Mouse (Mus musculus) MEL (cell line): ENCODE measurements around the gene Adgre5. TPM values are rescaled to one million over a fixed set of nuclear protein-coding genes. Genes with fewer than 3 reads are reported as not detected.

ENCODE experiments used
- DNase-seq: peaks from one replicate; pipeline ENCODE4 v3.0.0; 2011; ENCODE audit warnings: low read depth, low spot score
- H3K27ac ChIP-seq: 2 replicates; pipeline ENCODE4 v1.5.1; 2012; ENCODE audit warnings: low read depth, mild to moderate bottlenecking, control low read depth, low read length, moderate library complexity; ENCODE audit not compliant: control insufficient read depth
- H3K27me3 ChIP-seq, 2 experiments: fragments of 150-350 bp in 1 of 2; sonication (generic) in 1 of 2; 2 replicates each; pipeline ENCODE4 v1.6.1; 2012; ENCODE audit warnings: low read length in 2 of 2, mild to moderate bottlenecking in 2 of 2, improper control_type of control experiment in 1 of 2, moderate library complexity in 1 of 2; ENCODE audit not compliant: insufficient read depth in 2 of 2, control insufficient read depth in 1 of 2
- H3K36me3 ChIP-seq, 2 experiments: 2 replicates each; pipeline ENCODE4 v1.6.1; 2012 to 2014; ENCODE audit warnings: low read length in 2 of 2, improper control_type of control experiment in 1 of 2, inconsistent platforms in 1 of 2, mild to moderate bottlenecking in 1 of 2; ENCODE audit not compliant: insufficient read depth in 2 of 2, control insufficient read depth in 1 of 2
- H3K4me1 ChIP-seq, 2 experiments: fragments of 150-350 bp in 1 of 2; sonication (generic) in 1 of 2; 2 replicates each; pipeline ENCODE4 v1.6.1; 2012; ENCODE audit warnings: low read length in 2 of 2, improper control_type of control experiment in 1 of 2, mild to moderate bottlenecking in 1 of 2; ENCODE audit not compliant: insufficient read depth in 2 of 2, control insufficient read depth in 1 of 2
- H3K4me3 ChIP-seq, 2 experiments: fragments of 150-350 bp in 1 of 2; sonication (generic) in 1 of 2; 2 replicates each; pipeline ENCODE4 v1.5.1; 2012; ENCODE audit warnings: low read depth in 2 of 2, low read length in 2 of 2, mild to moderate bottlenecking in 2 of 2, moderate library complexity in 2 of 2, control low read depth in 1 of 2, improper control_type of control experiment in 1 of 2; ENCODE audit not compliant: control insufficient read depth in 1 of 2, insufficient read depth in 1 of 2
- H3K79me2 ChIP-seq: 2 replicates; pipeline ENCODE4 v1.6.1; 2012; ENCODE audit warnings: mild to moderate bottlenecking, low read length, moderate library complexity; ENCODE audit not compliant: control insufficient read depth, poor library complexity, insufficient read depth
- H3K9ac ChIP-seq: 2 replicates; pipeline ENCODE4 v1.6.1; 2012; ENCODE audit warnings: low read depth, mild to moderate bottlenecking, control low read depth, low read length, moderate library complexity; ENCODE audit not compliant: control insufficient read depth, poor library complexity, severe bottlenecking
- H3K9me3 ChIP-seq: fragments of 150-350 bp; sonication (generic); replicated peaks from 2 replicates; pipeline ENCODE4 v1.6.1; 2012; ENCODE audit warnings: mild to moderate bottlenecking, low read length, improper control_type of control experiment, moderate library complexity; ENCODE audit not compliant: insufficient read depth
- BHLHE40 ChIP-seq: IDR thresholded peaks from 2 replicates; pipeline ENCODE4 v1.6.1; 2012; ENCODE audit warnings: low read depth, mild to moderate bottlenecking, inconsistent platforms, low read length, improper control_type of control experiment, borderline replicate concordance
- CHD1 ChIP-seq: IDR thresholded peaks from 2 replicates; pipeline ENCODE4 v1.6.1; 2012; ENCODE audit warnings: low read depth, mild to moderate bottlenecking, inconsistent platforms, low read length, improper control_type of control experiment
- CTCF ChIP-seq, 3 experiments: IDR thresholded peaks in 2 of 3; conservative IDR thresholded peaks in 1 of 3; 2 replicates each; pipeline ENCODE4 v1.5.1; 2011 to 2012; ENCODE audit warnings: low read length in 3 of 3, low read depth in 2 of 3, mild to moderate bottlenecking in 2 of 3, improper control_type of control experiment in 1 of 3, inconsistent platforms in 1 of 3, mixed read lengths in 1 of 3, moderate library complexity in 1 of 3; ENCODE audit not compliant: control insufficient read depth in 1 of 3, insufficient read depth in 1 of 3, poor library complexity in 1 of 3, severe bottlenecking in 1 of 3
- E2F4 ChIP-seq: IDR thresholded peaks from 2 replicates; pipeline ENCODE4 v1.6.1; 2011; ENCODE audit warnings: low read depth, low read length, improper control_type of control experiment, borderline replicate concordance
- GABPA ChIP-seq: IDR thresholded peaks from 2 replicates; pipeline ENCODE4 v1.6.1; 2012; ENCODE audit warnings: low read depth, mild to moderate bottlenecking, inconsistent platforms, low read length, improper control_type of control experiment, moderate library complexity
- MAX ChIP-seq: IDR thresholded peaks from 2 replicates; pipeline ENCODE4 v1.6.1; 2011; ENCODE audit warnings: low read length, improper control_type of control experiment
- MAZ ChIP-seq: IDR thresholded peaks from 2 replicates; pipeline ENCODE4 v1.6.1; 2012; ENCODE audit warnings: low read depth, mild to moderate bottlenecking, inconsistent platforms, low read length, improper control_type of control experiment
- MEF2A ChIP-seq: IDR thresholded peaks from 2 replicates; pipeline ENCODE4 v1.6.1; 2014; ENCODE audit warnings: low read depth, mild to moderate bottlenecking, inconsistent platforms, low read length, improper control_type of control experiment; ENCODE audit not compliant: poor library complexity, insufficient replicate concordance, severe bottlenecking; ENCODE audit errors: extremely low read depth
- MYB ChIP-seq: IDR thresholded peaks from 2 replicates; pipeline ENCODE4 v1.6.1; 2011; ENCODE audit warnings: mild to moderate bottlenecking, low read depth, low read length, improper control_type of control experiment
- NELFE ChIP-seq: IDR thresholded peaks from 2 replicates; pipeline ENCODE4 v1.6.1; 2011; ENCODE audit warnings: low read depth, low read length, improper control_type of control experiment
- NRF1 ChIP-seq: IDR thresholded peaks from 2 replicates; pipeline ENCODE4 v1.6.1; 2014; ENCODE audit warnings: low read depth, mild to moderate bottlenecking, inconsistent platforms, low read length, improper control_type of control experiment, moderate library complexity; ENCODE audit not compliant: poor library complexity, insufficient read depth, severe bottlenecking
- POLR2AphosphoS2 ChIP-seq: IDR thresholded peaks from 2 replicates; pipeline ENCODE4 v1.6.1; 2011; ENCODE audit warnings: low read length, improper control_type of control experiment
- RAD21 ChIP-seq: IDR thresholded peaks from 2 replicates; pipeline ENCODE4 v1.6.1; 2011; ENCODE audit warnings: mild to moderate bottlenecking, low read depth, low read length, improper control_type of control experiment
- RCOR1 ChIP-seq: IDR thresholded peaks from 2 replicates; pipeline ENCODE4 v1.6.1; 2012; ENCODE audit warnings: low read depth, mild to moderate bottlenecking, inconsistent platforms, low read length, improper control_type of control experiment
- SIN3A ChIP-seq: IDR thresholded peaks from 2 replicates; pipeline ENCODE4 v1.6.1; 2012; ENCODE audit warnings: low read length, improper control_type of control experiment, inconsistent platforms
- SMC3 ChIP-seq: IDR thresholded peaks from 2 replicates; pipeline ENCODE4 v1.6.1; 2011; ENCODE audit warnings: low read depth, low read length, improper control_type of control experiment
- TCF12 ChIP-seq: IDR thresholded peaks from 2 replicates; pipeline ENCODE4 v1.6.1; 2014; ENCODE audit warnings: low read depth, mild to moderate bottlenecking, inconsistent platforms, low read length, improper control_type of control experiment, moderate library complexity
- USF2 ChIP-seq, 2 experiments: IDR thresholded peaks; 2 replicates each; pipeline ENCODE4 v1.6.1; 2011 to 2012; ENCODE audit warnings: improper control_type of control experiment in 2 of 2, low read length in 2 of 2, borderline replicate concordance in 1 of 2, inconsistent platforms in 1 of 2, low read depth in 1 of 2, mild to moderate bottlenecking in 1 of 2; ENCODE audit not compliant: insufficient read depth in 1 of 2
- ZC3H11A ChIP-seq: IDR thresholded peaks from 2 replicates; pipeline ENCODE4 v1.6.1; 2012; ENCODE audit warnings: low read depth, mild to moderate bottlenecking, inconsistent platforms, low read length, improper control_type of control experiment
- ZKSCAN1 ChIP-seq: IDR thresholded peaks from 2 replicates; pipeline ENCODE4 v1.6.1; 2012; ENCODE audit warnings: low read depth, mild to moderate bottlenecking, inconsistent platforms, low read length, improper control_type of control experiment, moderate library complexity
- polyA plus RNA-seq, 2 experiments: library from polyadenylated mRNA; stranded (reverse) in 1 of 2; unstranded in 1 of 2; fragments of >175 nt in 1 of 2; fragments of >200 nt in 1 of 2; gene quantifications; 2 replicates each; pipeline versions ENCODE4 v1.2.1 to v1.2.4; 2012; ENCODE audit warnings: low replicate concordance in 2 of 2, low read depth in 1 of 2; ENCODE audit not compliant: insufficient read length in 2 of 2, insufficient read depth in 1 of 2, missing spikeins in 1 of 2
- total RNA-seq: library from RNA; depleted of rRNA; stranded (reverse); fragments of 300-350 nt; gene quantifications from 2 replicates; pipeline ENCODE4 v1.2.3, GENCODE M21; 2012

The Adgre5 gene
- total and polyA plus RNA-seq, 3 experiments, result 18.5 to 21.4 TPM; not detected in 1

- peak; percentile 71 for DNase-seq
- Histone ChIP-seq H3K27ac (no peak overlapping the region), H3K9ac (no peak overlapping the region), H3K4me1 (peaks cover 12% of the 10 kb centered on the region in 2 experiments), H3K79me2 (no peaks in the 10 kb centered on the region), H3K27me3 (0 out of 4 replicates have a peak, but pooled peaks cover 0 to 1% of the 10 kb centered on the region in 2 experiments), H3K9me3 (no peaks in the 10 kb centered on the region), H3K4me3 (no peak overlapping the region), H3K36me3 (0 out of 4 replicates have a peak, but pooled peaks cover 0 to 2% of the 10 kb centered on the region in 2 experiments)
- TF ChIP-seq SMC3 (peak; percentile 74), ZKSCAN1 (no peak), USF2 (IDR thresholded peaks at IDR 0.05; ENCODE audit: borderline replicate concordance in 1 of 2, insufficient read depth in 1 of 2, low read depth in 1 of 2, low read length in 2 of 2) (no peak), MAX (no peak), RAD21 (peak; percentile 84), BHLHE40 (0 out of 2 replicates have a peak, but pooled peaks have one; percentile 41), MAZ (peak; percentile 59; the same call in 1 of the 2 replicates), CTCF (IDR thresholded peaks at IDR 0.05 in 2 of 3, conservative IDR thresholded peaks at IDR 0.05 in 1 of 3; ENCODE audit: control insufficient read depth in 1 of 3, insufficient read depth in 1 of 3, low read depth in 2 of 3, low read length in 3 of 3, poor library complexity in 1 of 3, severe bottlenecking in 1 of 3) (peak; percentile 83 to 97 (median 87)), NRF1 (no peak), CHD1 (no peak), E2F4 (no peak), TCF12 (no peak), MYB (no peak), SIN3A (peak; percentile 24; the same call in 1 of the 2 replicates), RCOR1 (no peak), NELFE (no peak), GABPA (no peak), MEF2A (no peak), ZC3H11A (peak; percentile 68), POLR2AphosphoS2 (no peak)
Measured at GRCm38 (mm10) chr8:83782832-83783558, 41.9 kb upstream of the Adgre5 start.
